Mouse (Mus musculus) fat pad, adult 2 months (tissue): Measurements from ENCODE around the gene Gm20388.

Experiments
- DNase-seq: peaks from one replicate; pipeline ENCODE4 v3.0.0-alpha.2; 2011; ENCODE audit warnings: low read depth, low spot score; ENCODE audit errors: extremely low read depth

Gene Gm20388

GRCm38 (mm10) chr8:120188510-120188909 is 277.9 kb downstream of the Gm20388 start:
- no peak for DNase-seq

GRCm38 (mm10) chr8:120189440-120189839 is 278.8 kb downstream of the Gm20388 start:
- DNase-seq: no peak

DNA sequence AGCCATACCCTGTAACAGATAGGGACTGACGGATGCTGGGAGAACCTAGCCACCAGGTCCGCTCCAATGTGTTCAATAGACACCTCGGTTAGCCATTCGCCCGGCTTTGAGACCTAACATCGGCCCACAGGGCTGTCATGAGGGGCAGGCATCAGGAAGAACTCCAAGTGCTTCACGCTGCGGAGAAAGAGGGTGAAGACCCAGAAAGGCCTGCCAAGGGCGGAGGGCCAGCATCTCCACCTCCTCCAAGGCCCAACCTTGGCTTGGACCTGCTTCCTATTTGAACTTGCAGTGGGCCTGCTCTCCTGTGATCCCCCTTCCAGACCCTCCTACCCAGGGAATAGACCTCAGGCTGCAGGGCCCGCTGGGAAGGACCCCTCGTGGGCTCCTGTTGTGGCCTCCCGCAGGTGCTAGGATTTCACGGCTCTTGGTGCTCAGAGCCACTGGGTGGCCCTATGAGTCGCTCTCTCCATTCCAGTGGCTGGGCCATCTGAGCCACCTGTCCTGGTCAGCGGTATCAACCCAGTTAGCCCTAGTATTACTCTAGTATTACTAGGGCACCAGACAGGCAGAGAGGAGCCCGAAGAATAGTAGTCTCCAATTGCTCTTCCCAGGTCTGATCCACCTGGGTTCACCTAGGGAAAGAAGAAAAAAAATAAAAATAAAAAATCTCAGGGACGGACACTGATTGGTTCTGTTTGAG is 279.6 kb downstream of the Gm20388 start:
- DNase-seq: no peak

GRCm38 (mm10) chr8:120190810-120191413 is 280.3 kb downstream of the Gm20388 start:
- no peak for DNase-seq

GRCm38 (mm10) chr8:120191633-120192032 is 281.0 kb downstream of the Gm20388 start:
- DNase-seq: no peak

GRCm38 (mm10) chr8:120192118-120192517 is 281.5 kb downstream of the Gm20388 start:
- no peak for DNase-seq

- no peak for DNase-seq
Measured at GRCm38 (mm10) chr8:120201351-120201750, 290.7 kb downstream of the Gm20388 start.

DNA sequence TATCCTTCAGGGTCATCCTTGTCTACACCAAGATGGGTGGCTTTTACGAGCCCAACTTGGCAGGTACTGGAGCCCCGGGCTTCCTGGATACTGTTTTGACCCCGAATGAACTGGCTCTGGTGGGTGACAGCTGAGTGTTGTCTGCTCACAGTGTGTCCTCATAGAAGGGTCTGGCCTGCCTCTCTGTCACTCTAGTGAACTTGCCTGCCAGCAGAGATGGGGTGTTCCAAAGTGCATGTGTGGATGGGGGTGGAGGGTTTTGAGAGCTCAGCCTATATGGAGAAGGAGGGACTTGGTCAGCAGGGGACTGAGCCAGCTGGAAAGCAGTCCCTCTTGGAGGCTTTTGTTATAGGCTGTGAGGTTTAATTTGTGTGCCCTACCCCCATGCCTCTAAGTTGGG is 291.9 kb downstream of the Gm20388 start:
- DNase-seq: no peak

DNA sequence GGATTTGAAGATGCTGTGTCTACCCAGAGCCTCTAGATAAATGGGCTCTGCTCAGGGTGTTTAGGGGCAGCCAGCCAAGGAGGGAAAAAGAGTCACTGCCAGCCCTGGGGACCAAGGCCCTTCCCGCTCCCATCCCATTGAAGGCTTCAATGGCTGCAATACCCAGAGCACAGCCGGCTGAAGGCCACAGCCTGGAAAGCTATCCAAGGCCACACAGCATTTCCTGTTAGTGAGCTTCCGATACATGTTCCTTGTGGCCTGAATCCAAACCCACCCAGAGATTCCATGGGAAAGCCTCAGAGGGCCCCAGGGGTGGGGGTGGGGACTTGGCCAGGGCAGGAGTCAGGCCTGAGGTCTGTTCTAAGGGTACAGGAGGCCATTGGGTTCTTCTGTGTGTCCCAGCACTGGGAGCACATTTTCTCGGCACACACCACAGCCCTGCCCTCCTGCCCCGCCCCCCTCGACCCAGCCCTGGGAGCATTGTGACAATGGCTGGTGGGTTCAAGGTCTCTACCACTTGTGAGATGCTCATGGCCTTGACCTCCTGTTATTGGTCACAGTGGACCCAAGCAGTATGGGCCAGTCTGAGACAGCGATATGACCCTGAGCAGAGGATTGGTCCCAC is 294.2 kb downstream of the Gm20388 start:
- DNase-seq: no peak

DNA sequence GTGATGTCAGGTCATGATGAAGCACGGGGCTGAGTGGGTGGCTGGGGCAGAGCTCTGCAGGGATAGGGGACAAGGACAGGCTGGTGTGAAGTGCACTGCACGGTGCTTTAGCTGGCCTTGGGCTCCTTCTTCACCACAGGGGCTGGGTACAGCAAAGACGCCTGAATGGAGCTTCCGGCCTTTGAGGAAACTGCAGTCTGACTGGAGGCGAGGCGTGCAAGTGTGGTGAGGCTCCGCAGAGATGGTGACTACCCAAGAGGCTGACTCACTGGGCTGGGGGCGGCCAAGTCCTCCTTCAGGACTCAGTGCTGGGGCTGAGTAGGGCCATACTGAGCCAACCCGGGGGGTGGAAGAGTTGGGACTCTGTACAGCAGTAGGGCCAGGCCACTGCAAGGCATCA is 295.3 kb downstream of the Gm20388 start:
- no peak for DNase-seq

GRCm38 (mm10) chr8:120207364-120207763 is 296.7 kb downstream of the Gm20388 start:
- DNase-seq: no peak

DNA sequence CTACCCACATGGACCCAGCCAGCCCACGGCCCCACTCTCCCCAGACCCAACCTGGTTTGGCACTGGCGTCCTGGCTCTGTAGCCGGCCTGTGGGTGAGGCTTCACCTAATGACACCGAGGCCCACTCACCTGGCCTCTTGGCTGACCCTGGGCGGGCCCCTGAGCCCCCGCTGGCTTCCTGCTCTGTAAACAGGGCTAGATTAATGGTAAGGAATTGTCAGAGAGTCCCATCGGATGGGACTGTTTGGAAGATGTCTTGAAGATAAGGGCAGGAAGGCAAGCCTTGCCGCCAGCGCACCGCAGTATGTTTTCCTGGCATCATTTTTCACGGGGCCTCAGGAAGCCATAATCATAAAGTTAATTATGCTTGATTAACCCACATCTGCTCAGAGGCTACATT is 297.5 kb downstream of the Gm20388 start:
- no peak for DNase-seq

DNA sequence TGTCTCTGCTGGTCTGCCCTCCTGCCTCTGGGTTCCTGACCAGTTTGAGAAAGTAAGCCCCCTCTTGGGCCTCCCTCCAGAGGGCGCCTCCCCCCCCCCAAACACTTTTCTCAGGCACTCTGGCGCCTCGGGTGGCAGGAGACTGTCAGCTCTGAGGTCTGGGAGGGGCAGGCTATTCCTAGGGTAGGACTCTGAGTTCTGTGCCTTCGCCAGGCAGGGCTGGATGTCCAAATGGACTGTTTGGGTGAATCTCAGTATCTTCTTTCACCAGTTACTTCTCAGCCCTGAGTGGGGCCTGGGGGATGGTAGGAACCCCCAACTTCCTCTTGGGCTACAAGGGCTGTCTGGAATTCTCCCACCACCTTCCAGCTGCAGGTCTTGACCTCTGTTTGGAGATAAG is 300.7 kb downstream of the Gm20388 start:
- no peak for DNase-seq

DNA sequence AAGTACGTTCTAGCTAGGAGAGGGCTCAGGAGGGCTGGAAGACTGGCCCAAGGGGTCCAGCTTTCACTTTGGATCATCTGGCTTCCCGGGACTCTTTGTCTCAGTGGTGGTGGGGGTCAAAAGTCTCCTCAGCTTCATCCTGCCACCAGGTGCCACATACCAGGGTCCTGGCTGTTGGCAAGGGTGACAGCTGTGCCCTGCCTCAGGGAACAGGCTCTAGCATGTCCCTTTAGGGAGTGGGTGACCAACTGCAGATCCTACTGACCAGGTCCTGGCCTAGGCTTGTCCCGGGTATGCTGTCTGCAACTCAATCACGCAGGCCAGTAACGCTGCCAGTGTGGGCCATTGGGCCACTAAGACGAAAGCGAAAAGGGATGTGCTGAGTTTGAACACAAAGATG is 302.0 kb downstream of the Gm20388 start:
- no peak for DNase-seq

DNA sequence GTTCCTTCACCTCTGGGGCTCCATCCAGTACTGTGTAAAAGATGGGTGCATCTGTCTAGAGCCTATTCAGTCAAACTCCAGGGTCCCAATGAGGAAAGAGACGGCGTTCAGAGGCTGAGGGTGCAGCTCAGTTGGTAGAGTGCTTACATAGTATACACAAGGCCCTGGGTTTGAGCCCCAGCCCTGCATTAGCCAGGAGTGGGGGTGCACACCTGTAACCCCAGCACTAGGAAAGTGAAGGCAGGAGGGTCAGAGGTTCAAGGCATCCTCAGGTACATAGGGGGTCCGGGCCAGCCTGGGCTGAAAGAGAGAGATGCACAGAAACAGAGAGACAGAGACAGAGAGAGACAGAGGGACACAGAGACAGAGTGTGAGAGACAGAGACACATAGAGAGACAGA is 302.6 kb downstream of the Gm20388 start:
- no peak for DNase-seq

- no peak for DNase-seq
Measured at GRCm38 (mm10) chr8:120213939-120214338, 303.3 kb downstream of the Gm20388 start.

GRCm38 (mm10) chr8:120215416-120216141 is 304.9 kb downstream of the Gm20388 start:
- no peak for DNase-seq

DNA sequence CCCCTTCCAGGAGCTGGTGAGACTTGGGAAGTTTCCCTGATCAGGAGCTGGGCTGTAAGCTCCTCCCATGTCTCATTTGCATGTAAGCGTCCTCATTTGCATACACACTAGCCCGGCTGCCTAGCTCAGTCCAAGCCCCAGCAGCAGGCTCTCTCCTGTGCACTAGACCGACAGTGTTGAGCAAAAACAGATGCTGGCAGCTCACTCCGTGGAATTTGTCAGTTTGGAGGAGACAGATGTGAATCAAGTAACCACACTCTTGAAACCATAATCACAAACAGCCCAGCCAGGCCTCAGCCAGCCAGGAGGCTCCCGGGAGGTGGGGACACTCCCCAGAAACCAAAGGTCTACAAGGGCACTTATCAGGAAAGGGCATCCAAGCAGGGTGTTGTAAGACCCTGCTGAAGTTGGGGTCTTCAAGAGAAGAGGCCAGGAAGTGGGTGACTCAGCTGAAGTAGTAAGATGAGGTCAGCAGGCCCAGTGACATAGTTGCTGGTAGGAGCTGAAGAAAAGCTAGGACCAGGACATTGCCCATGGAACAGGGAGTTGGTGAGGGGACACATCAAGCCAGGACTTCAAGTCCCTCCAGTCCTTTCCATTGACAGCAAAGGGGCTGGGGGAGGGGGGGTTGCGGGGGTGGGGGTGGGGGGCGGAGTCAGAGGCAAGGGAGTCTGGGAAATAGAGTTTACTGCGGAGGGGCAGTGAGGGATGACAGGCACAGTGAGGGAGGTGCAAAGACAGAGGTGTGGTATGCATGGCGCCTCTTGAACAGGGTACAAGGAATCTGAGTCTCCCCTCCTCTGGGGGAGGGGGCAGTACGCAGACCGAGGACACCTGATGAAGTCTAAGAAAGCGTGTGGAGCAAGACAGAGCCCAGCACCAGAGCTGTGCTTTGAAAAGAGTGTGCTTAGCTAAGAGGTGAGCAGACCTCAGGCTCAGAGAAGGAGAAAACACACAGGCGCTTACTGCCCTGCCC is 306.5 kb downstream of the Gm20388 start:
- no peak for DNase-seq

DNA sequence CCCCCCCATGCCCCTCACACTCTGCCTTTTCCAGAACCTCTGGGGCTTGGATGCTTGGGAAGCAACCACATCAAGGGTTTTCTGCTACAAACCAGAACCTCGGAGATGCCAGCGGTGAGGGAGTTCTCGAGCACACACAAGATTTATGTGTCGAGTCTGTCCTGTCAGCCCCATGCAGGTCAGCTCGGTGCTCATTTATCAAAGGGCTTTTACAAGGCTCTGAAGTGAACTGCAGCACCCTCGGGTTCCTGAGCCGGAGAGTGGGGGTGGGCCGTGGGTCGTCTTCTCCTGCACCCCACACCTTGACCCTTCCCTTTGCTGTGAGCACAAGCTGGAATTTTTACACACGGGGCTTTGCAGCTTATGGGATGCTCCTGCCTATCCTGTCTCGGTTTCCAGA is 311.9 kb downstream of the Gm20388 start:
- no peak for DNase-seq

DNA sequence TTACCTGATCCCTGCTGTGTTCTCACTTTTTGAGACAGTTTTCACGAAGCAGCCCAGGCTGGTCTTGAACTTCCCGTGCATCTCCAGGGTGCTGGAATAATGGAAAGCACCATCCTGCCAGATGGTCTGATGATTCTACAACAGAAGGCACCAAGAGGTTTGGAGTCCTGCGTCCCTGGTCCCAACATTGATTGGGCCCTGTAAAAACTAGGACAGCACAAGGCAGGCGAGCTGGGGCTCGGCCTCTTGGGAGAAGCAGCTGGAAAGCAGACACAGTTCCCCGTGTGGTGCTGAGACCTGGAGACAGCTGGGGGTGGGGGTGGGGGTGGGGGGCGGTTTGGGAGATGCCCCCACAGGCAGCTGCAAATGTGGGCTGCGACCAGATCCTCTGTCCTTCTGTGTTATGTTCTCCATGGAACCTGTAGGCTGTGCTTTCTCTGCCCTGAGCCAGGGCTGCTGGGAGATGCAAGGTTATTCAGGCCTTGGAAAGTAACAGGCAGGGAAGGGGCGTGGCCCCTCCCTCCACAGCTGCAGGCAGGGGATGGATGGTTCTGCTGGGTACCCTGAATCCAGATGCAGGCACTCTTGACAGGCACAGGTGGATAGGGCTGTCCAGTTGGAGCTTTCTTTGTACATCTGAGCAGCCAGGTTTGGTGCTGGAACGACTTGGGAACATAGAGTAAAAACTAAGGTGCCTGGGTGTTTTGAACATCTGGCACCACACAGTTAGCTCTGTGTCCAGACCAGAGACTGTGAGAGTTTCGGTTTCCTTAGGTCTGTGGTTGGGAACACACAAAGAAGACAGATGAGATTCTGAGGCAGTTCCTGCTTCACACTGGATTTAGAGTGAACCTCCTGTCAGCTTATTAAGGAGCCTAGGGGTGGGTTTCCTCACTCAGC is 314.1 kb downstream of the Gm20388 start:
- no peak for DNase-seq
